Mouse (Mus musculus): ENCODE measurements at regions not wholly inside any gene's neighbourhood (a gene's known extent, or its start where the extent isn't known, plus 50 kb on each side); places are given as distances from the start of the nearest gene placed in this dataset.

DNA sequence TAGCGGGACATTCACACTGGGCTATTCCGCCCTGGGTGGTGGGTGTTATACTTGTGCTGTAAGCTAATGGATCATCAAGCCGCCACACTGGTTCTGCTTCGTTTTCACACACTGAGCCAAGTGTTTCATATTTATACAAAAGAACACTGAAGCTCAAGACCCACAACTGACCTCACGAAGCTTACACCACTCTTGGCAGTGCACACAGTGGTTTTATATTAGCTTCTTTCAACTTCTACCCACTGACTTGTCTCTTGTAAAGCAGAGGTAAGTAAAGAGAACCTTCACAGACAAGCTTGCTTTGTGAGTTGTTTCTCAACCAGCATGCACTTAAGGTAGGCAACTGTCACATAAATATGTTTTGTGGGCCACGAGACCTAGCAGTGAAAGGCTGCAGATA is 106.9 kb downstream of the 1190002N15Rik start:
- TF ChIP-seq CTCF (IDR thresholded peaks at IDR 0.05; ENCODE audit: insufficient read depth, low read length) (no peak), POLR2A (IDR thresholded peaks at IDR 0.05; ENCODE audit: borderline replicate concordance, extremely low read depth, low read depth, low read length) (no peak)
